Mouse (Mus musculus) NIH3T3 (cell line): ENCODE data around the gene Snap47.

ENCODE experiments used
- DNase-seq: peaks from one replicate; pipeline ENCODE4 v3.0.0-alpha.2; 2012; ENCODE audit warnings: low read depth

Snap47 gene

DNA sequence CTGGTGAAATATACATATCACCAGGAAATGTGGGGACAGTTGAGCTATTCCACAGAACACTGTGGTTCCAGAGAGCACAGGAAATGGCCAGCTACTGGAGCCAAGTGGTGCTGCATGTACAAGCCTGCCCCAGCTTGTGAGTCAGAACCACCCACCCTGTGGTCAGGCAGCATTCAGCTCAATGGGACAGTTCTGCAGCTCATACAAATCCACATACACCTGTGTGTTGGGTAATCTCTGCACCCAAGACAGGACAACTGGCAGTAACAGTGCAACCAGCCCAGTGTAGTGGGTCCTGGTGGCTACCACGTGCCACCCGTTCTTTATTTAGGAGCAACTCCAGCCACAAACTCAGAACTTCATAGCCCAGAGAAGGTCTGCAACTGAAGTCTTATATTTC lies 29.0 kb downstream of the Snap47 start:
- peak; percentile 48 for DNase-seq

- DNase-seq: no peak
Measured at GRCm38 (mm10) chr11:59421436-59421835, 29.6 kb downstream of the Snap47 start.

DNA sequence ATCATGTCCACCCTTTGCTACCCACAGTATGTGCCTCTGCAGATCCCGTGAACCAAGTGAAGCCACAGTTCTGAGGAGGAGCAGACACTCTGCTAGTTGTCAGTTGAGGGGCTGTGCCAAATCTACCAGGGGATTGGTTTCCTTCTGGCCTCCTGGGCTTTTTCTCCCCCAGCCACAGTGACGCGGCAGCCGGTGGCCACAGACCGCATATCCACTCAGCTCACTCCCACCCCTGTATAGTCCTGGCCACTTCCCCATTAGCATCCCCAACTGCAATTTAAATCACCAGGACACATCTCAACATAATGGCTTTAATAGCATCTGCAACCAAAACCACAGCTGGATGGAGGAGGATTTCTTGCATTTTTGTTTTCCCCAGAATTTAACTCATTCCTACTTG lies 32.3 kb downstream of the Snap47 start:
- DNase-seq: no peak

DNA sequence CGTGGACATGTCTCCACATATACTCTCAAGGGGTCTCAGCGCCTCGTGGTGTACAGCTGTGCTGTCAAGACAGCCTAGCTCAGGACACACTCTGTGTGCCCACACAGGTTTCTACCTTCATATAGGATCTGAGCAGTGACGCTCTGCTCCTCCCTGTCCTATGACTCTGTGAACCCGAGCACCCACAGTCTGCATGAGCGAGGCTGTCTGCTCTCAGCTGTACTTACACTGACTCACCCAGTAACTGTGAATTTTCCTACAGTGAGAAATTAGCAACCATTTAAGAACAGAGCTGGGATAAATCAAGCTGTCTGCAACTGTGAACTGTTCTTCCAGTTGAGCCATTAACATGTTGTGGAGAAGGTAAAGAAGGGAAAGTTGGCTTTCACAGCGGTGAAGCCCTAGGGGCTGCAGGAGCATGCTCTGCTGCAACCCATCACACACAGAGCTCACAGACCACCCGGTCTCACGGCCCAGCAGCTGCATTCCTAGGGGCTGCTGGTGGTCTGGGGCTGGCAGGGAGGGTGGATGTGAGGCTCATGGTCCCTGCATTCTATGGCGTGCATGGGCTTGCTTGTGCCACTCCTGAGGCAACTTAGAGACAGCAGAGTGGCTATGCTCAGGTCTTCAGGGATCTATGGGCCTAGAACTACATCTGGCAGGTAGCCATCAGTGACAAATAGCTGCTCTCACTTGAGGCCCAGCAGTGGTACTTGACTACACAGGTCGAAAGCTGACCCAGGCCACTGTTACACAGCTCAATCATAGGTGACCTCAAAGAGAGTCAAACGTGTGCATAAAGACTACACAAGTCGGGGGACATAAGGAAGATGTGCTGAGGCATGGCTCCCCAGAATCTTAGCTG lies 37.8 kb downstream of the Snap47 start:
- DNase-seq: peak; percentile 50

- DNase-seq: peak; percentile 50
Measured at GRCm38 (mm10) chr11:59412058-59412457, 38.9 kb downstream of the Snap47 start.

DNA sequence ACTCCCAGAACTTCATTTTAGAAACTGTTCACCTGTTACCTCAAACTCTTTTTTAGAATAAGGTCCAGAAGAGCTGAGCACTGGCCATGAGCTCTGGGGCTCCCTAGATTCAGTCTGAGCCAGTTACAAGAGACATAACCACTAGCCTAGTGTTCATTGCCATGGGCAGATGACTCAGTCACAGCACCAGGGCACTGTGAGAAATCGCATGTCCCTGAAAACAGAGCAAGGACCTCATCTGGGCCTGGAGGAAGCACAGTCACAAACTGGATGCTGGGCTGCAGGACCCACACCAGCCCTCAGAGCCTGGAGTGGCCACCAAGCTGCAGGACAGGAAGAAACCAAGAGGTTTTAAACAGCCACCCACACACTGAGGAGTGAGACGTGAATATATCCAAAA lies 40.1 kb downstream of the Snap47 start:
- no peak for DNase-seq

- no peak for DNase-seq
Measured at GRCm38 (mm10) chr11:59405761-59406160, 45.2 kb downstream of the Snap47 start.

DNA sequence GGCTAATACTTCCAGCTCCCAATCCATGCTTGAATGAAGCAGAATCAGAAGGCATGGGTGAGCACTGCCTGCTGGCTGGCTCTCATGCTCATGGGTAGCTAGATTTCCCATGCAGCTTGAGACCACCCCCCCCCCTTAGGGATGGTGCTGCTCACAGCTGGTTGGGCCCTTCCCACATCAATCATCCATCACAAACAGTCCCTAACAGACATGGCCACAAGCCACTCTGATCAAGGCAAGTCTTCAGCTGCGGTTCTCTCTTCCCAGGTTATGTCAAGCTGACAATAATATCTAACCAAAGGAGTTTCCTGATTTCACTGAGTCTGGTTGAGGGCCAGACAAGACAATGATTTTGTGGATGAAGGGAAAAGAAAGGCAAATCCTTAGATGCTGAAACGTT lies 50.1 kb downstream of the Snap47 start:
- DNase-seq: no peak

DNA sequence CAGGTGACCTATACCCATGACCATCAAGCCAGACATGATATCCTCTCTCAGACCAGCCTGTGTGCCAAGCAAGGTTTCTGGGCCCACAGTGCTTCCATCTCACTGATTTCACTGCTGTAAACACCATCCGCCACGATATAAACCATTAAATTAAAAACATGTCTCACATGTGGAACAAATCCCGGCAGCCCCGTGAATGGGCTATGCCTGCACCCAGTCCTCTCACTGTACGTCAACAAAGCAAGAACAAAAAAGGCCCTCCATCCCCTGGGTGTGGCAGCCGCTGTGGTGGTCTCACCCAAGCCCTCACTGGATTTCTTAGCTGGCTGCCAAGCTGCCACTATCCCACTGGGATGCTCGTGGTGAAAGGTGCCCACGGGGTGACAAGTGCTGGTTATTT lies 51.2 kb downstream of the Snap47 start:
- DNase-seq: peak; percentile 51

GRCm38 (mm10) chr11:59397536-59398371 lies 53.2 kb downstream of the Snap47 start:
- DNase-seq: no peak

GRCm38 (mm10) chr11:59394451-59394850 lies 56.5 kb downstream of the Snap47 start:
- peak; percentile 71 for DNase-seq

DNA sequence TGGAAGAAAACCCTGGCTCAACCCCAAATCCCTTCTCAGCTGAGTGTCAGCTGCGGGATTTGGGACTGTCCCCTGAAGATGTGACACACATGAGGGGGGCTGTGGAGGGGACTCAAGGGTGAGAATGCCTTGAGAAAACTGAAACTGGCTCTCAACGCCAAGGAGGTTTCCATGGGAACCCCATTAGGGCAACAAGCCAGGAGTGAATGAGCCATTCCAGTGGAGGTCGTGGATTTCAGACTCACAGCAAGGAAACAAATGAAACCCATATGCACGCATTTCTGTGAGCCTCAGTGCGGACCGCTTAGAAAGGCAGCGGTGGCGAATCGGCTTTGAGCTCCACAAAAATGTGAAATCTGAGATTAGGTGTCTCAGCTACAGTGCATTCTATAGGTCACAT lies 57.4 kb downstream of the Snap47 start:
- peak; percentile 96 for DNase-seq

- DNase-seq: peak; percentile 23
Measured at GRCm38 (mm10) chr11:59392300-59392699, 58.7 kb downstream of the Snap47 start.

- no peak for DNase-seq
Measured at GRCm38 (mm10) chr11:59390470-59390869, 60.5 kb downstream of the Snap47 start.

GRCm38 (mm10) chr11:59389617-59390016 lies 61.4 kb downstream of the Snap47 start:
- no peak for DNase-seq

DNA sequence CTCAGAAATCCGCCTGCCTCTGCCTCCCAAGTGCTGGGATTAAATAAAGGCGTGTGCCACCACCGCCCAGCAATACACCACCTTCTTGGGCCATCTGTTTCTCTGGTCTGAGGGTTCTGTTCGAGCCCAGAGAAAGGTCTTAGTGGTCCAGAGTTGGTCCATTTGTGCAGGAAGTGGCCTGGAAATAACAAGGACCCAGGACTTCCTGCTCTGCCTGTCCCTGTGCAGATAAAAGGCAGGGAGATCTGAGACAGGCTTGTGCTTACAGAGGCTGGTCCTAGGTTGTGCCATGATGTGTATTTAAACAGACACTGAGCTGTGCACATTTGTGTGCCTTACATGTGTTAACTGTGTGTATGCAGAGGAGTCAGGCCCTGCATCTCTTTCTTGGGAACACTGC lies 62.2 kb downstream of the Snap47 start:
- DNase-seq: no peak

GRCm38 (mm10) chr11:59387471-59387870 lies 63.5 kb downstream of the Snap47 start:
- no peak for DNase-seq

DNA sequence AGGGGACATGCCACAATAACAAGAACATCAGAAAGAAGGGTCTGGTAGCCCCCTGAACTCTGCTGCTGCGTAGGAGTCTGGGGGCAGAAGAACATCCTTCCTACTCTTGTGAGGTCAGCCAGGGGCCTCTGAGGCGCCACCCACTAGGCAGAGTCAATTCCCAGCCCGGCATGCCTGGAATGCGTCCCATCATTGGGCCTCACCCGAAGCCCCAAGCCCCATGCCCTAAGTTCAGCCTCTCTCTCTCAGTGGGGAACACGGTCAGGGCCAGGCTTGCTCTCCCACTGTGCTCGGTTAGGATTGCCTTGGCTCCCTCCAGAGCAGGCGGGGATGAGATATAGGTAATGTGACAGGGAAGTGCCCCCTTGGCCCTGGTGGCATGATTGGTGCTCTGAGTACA lies 65.9 kb downstream of the Snap47 start:
- DNase-seq: peak; percentile 30

DNA sequence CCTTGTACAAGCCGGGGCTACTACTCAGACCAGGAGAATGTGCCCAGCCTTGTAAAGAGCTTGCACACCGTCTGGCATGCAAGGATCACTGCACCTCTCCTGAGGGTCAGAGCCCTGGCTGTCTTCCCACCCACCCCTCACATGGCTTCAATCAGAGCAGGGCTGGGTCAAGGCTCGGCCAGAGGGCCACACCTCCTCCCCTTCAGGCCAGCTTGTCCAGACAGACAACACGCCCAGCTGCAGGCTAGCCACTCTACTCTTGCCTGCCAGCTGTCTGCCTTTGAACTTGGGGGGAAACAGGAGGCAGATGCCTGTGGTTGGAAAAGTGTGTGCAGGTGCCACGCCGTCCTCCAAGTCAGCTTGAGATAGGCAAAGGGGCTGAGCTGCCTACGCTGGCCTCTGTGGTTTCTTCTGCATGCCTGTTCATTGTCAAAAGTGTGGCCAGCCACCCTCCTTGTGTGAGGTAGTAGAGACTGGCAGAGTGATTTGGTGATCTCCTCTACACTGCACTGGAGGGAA lies 66.5 kb downstream of the Snap47 start:
- DNase-seq: peak; percentile 82

DNA sequence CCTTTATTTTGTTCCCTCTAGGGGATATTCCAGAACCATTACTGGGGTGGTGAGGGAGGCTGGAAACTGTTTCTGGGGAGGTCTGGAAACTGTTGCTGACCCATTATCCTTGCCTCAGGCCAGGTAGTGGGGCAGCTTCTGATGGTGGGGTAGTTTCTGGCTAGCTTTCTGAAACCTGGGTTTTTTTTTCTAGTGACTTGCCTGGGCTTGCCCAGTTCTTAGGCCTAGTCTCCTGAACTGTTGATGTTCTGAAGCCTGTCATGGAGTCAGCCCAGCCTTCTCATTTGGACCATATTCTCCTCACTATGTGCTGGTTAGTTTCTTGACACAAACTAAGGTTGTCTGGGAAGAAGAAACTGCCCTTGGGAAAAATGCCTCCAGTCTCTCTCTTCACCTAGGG lies 71.4 kb downstream of the Snap47 start:
- DNase-seq: no peak

- DNase-seq: no peak
Measured at GRCm38 (mm10) chr11:59377999-59378398, 73.0 kb downstream of the Snap47 start.

DNA sequence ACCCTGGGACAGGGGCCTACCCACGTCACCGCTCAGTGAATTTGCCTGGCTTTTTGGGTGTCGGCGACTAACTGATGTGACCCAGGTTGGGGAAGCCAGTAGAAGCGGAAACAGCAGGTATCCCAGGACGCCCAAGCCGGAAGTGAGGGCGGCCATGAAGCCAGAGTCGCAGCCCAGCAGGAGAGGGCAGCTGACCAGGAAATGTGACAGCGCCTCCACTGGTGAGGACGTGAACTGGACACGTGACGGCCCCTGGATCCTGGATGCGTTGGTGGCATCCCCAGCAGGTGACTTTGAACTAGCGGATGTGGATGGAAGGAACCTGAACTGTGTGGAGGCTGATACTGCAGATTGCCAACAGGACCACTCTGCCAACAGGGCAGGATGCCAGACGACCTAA lies 75.5 kb downstream of the Snap47 start, which contains the start of gene Prss38:
TSS of gene Prss38 (minus strand) at position 183 of the 400 bp plus-strand sequence.
- DNase-seq: no peak

DNA sequence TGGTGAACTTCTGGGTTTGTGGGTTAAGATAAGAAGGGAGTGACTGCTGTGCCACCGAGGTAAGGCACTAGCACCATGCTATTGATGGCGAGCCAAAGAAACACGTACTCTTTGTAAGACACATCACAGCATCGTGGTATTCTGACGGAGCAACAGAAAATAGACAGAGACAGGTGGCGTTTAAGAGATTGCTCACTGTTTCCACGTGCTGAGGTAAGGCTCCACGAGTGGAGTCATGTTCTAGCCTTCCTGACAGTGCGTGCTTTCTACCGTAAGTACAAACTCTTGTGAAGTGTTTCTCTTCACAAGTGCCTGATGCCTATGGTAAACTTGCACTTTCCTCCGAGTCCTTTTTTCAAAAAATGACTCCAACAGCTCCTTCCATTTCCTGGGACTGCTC lies 81.1 kb downstream of the Snap47 start:
- DNase-seq: no peak
